Mouse (Mus musculus): ENCODE results near the gene Masp2. TPM values are rescaled to one million over a fixed set of nuclear protein-coding genes. Genes with fewer than 3 reads are reported as not detected.
A peak's percentile ranks its signal among the peaks of the same experiment; 100 is the strongest.

Masp2 gene
- polyA plus RNA-seq, 1 experiment from 2014 or later: 44.5 TPM

GRCm38 (mm10) chr4:148639455-148639854, 37.1 kb downstream of the Masp2 start:
- no peak for ATAC-seq (ENCODE audit: insufficient read depth)
- Histone ChIP-seq H3K9me3 (replicated peaks) (no peaks in the 10 kb centered on the region), H3K4me3 (replicated peaks) (no peak overlapping the region), H3K27ac (replicated peaks) (no peak overlapping the region), H3K9ac (no peak overlapping the region), H3K4me1 (replicated peaks) (peaks cover 10% of the 10 kb centered on the region; the same call in 1 of the 2 replicates), H3K27me3 (0 out of 2 replicates have a peak, but pooled peaks cover 3% of the 10 kb centered on the region), H3K36me3 (replicated peaks) (no peaks in the 10 kb centered on the region), H3K4me2 (no peak overlapping the region)
- WGBS (ENCODE audit: insufficient replicate concordance): 56% methylated on average over 2 of the region's 2 CpGs

- ATAC-seq (ENCODE audit: insufficient read depth): peak; percentile 33; the same call in 1 of the 2 replicates
- 72% methylated on average over 5 of the region's 5 CpGs for WGBS (ENCODE audit: insufficient replicate concordance)
- H3K9ac ChIP-seq: no peak overlapping the region
Measured at GRCm38 (mm10) chr4:148641121-148641520, 38.8 kb downstream of the Masp2 start.

GRCm38 (mm10) chr4:148643291-148644156, 41.2 kb downstream of the Masp2 start, which contains the start of gene Gm572:
Gene Gm572 (plus strand): TSS chr4:148643317.
- Histone ChIP-seq H3K27me3 (peaks cover 3% of the 10 kb centered on the region; the same call in 1 of the 2 replicates), H3K4me3 (replicated peaks) (peak within 1 kb of the TSS; percentile 22; the same call in 1 of the 2 replicates), H3K9me3 (replicated peaks) (no peaks in the 10 kb centered on the region), H3K36me3 (replicated peaks) (no peaks in the 10 kb centered on the region), H3K27ac (replicated peaks) (no peak within 1 kb of the TSS), H3K4me1 (replicated peaks) (peaks cover 10% of the 10 kb centered on the region; the same call in 1 of the 2 replicates), H3K9ac (no peak within 1 kb of the TSS), H3K4me2 (peak within 1 kb of the TSS; percentile 54)
- 32% methylated on average over 15 of the region's 15 CpGs for WGBS (ENCODE audit: insufficient replicate concordance)
- ATAC-seq (ENCODE audit: insufficient read depth): no peak

More at GRCm38 (mm10) chr4:148641121-148641520, 38.8 kb downstream of the Masp2 start:
- Histone ChIP-seq H3K27ac (replicated peaks) (no peak overlapping the region), H3K36me3 (replicated peaks) (no peaks in the 10 kb centered on the region), H3K4me1 (replicated peaks) (peaks cover 10% of the 10 kb centered on the region; the same call in 1 of the 2 replicates), H3K27me3 (0 out of 2 replicates have a peak, but pooled peaks cover 3% of the 10 kb centered on the region), H3K4me2 (no peak overlapping the region), H3K9me3 (replicated peaks) (no peaks in the 10 kb centered on the region), H3K4me3 (replicated peaks) (no peak overlapping the region)

DNA sequence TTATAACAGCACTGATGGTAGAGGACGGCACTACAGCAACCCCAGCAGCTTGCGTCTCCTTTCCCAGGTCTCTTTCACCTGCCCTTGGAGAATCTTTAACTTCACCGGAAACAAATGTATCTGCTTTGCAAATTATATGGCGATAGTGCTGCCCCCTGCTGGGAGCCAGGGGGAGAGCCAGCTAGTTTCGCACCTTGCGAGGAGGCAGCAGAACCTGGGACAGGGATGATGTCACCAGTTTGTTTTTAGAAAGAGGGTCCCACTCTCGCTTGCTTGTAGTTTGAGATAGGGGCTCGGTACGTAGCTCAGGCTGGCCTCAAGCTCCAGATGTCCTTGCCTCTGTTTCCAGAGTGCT, 41.8 kb downstream of the Masp2 start:
- Histone ChIP-seq H3K9me3 (replicated peaks) (no peaks in the 10 kb centered on the region), H3K9ac (no peak overlapping the region), H3K4me3 (replicated peaks) (peak overlapping the region; percentile 22; the same call in 1 of the 2 replicates), H3K27ac (replicated peaks) (no peak overlapping the region), H3K36me3 (replicated peaks) (no peaks in the 10 kb centered on the region), H3K27me3 (peaks cover 3% of the 10 kb centered on the region; the same call in 1 of the 2 replicates), H3K4me2 (peak overlapping the region; percentile 54), H3K4me1 (replicated peaks) (peaks cover 10% of the 10 kb centered on the region; the same call in 1 of the 2 replicates)
- 2% methylated on average over 9 of the region's 9 CpGs for WGBS (ENCODE audit: insufficient replicate concordance)
- ATAC-seq (ENCODE audit: insufficient read depth): no peak

DNA sequence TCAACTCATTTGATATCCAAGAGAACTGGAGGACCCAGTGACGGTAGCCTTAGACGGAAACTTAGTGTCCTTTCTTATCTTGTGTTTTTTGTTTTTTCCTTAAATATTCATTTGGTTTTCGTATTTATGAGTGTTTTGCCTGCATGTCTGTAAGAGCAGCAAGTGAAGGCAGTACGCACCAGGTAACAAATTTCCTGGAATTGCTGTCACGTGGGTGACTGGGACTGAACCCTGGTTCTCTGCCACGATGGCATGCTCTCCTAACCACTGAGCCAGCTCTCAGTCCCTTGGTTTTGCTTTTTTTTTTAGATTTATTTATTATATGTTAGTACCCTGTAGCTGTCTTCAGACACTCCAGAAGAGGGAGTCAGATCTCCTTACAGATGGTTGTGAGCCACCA, 42.6 kb downstream of the Masp2 start:
- ATAC-seq (ENCODE audit: insufficient read depth): no peak
- no peak overlapping the region for H3K4me3 ChIP-seq (replicated peaks)
- H3K27ac ChIP-seq (replicated peaks): no peak overlapping the region
- peaks cover 10% of the 10 kb centered on the region; the same call in 1 of the 2 replicates for H3K4me1 ChIP-seq (replicated peaks)
- H3K27me3 ChIP-seq: peaks cover 3% of the 10 kb centered on the region; the same call in 1 of the 2 replicates
- 64% methylated on average over 6 of the region's 6 CpGs for WGBS (ENCODE audit: insufficient replicate concordance)
- H3K4me2 ChIP-seq: no peak overlapping the region
- H3K36me3 ChIP-seq (replicated peaks): no peaks in the 10 kb centered on the region
- H3K9ac ChIP-seq: no peak overlapping the region
- H3K9me3 ChIP-seq (replicated peaks): no peaks in the 10 kb centered on the region

DNA sequence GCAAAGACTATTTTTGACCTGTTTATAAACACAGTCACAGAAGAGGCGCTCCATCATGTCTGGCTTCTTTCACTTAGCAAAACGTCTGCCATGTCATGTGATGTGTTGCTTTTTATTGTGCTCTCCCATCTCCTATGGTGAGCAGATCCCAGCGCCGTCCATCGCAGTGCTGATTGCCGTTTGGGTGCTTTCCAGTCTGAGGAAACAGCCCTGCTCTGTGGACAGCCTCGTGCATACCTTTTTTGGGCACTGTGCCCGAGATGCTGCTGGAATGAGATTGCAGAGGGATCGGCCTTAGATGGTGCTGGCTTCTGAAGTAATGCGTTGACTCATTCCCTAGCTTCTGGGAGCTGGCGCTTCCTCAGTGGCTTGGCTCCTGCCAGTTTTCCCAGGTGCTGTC, 44.3 kb downstream of the Masp2 start:
- H3K4me1 ChIP-seq (replicated peaks): peaks cover 10% of the 10 kb centered on the region; the same call in 1 of the 2 replicates
- H3K4me3 ChIP-seq (replicated peaks): no peak overlapping the region
- H3K9me3 ChIP-seq (replicated peaks): no peaks in the 10 kb centered on the region
- no peaks in the 10 kb centered on the region for H3K36me3 ChIP-seq (replicated peaks)
- ATAC-seq (ENCODE audit: insufficient read depth): no peak
- H3K27ac ChIP-seq (replicated peaks): no peak overlapping the region
- WGBS (ENCODE audit: insufficient replicate concordance): 50% methylated on average over 11 of the region's 11 CpGs
- peaks cover 3% of the 10 kb centered on the region; the same call in 1 of the 2 replicates for H3K27me3 ChIP-seq
- no peak overlapping the region for H3K9ac ChIP-seq
- H3K4me2 ChIP-seq: no peak overlapping the region

GRCm38 (mm10) chr4:148649309-148649708, 47.0 kb downstream of the Masp2 start:
- Histone ChIP-seq H3K27ac (replicated peaks) (no peak overlapping the region), H3K27me3 (peaks cover 2% of the 10 kb centered on the region; the same call in 1 of the 2 replicates), H3K9me3 (replicated peaks) (no peaks in the 10 kb centered on the region), H3K4me3 (replicated peaks) (no peak overlapping the region), H3K9ac (no peak overlapping the region), H3K4me2 (no peak overlapping the region), H3K36me3 (replicated peaks) (no peaks in the 10 kb centered on the region), H3K4me1 (replicated peaks) (no peaks in the 10 kb centered on the region; the same call in 1 of the 2 replicates)
- 48% methylated on average over 3 of the region's 3 CpGs for WGBS (ENCODE audit: insufficient replicate concordance)
- ATAC-seq (ENCODE audit: insufficient read depth): no peak

- no peak overlapping the region for H3K9ac ChIP-seq
- no peak overlapping the region for H3K4me2 ChIP-seq
- ATAC-seq (ENCODE audit: insufficient read depth): no peak
- H3K27ac ChIP-seq (replicated peaks): no peak overlapping the region
- H3K4me1 ChIP-seq (replicated peaks): no peaks in the 10 kb centered on the region
- H3K9me3 ChIP-seq (replicated peaks): no peaks in the 10 kb centered on the region
- no peak overlapping the region for H3K4me3 ChIP-seq (replicated peaks)
- no peaks in the 10 kb centered on the region; the same call in 1 of the 2 replicates for H3K27me3 ChIP-seq
- 72% methylated on average over 9 of the region's 9 CpGs for WGBS (ENCODE audit: insufficient replicate concordance)
- no peaks in the 10 kb centered on the region for H3K36me3 ChIP-seq (replicated peaks)
Measured at GRCm38 (mm10) chr4:148651045-148651444, 48.7 kb downstream of the Masp2 start.

DNA sequence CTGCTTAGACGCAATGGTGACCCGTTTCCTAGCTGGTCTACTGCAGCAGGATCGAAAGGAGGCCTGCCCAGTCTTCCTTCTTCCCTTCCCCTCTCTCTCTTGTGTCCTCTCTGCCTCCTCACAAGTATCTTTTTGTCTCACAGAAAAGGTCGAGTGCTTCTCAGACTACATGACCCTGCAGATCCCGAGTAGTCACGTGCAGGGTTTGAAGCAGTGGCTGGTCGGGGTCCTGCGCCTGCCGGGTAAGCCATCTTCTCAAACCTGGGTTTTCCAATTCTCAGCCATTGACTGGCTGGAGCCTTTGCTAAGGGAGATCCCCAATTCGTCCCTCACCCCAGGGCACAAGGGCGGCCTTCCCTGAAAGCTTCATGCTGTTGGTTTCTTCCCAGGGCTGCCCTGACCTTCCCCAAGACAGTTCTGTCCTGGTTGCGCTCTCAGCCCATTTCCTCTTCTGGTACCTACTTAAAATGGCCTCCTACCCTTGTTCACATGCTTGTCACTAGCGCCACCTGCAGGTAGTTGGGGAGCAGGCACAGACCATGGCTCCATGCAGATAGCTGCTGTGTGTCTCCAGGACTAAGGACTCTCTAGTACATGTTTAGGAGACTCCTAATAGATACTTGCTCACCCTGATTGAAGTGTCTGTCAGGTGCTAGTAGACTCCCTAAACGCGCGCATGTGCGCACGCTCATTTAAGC, 52.5 kb downstream of the Masp2 start:
- 77% methylated on average over 18 of the region's 18 CpGs for WGBS (ENCODE audit: insufficient replicate concordance)
- ATAC-seq (ENCODE audit: insufficient read depth): no peak; the same call in 1 of the 2 replicates

DNA sequence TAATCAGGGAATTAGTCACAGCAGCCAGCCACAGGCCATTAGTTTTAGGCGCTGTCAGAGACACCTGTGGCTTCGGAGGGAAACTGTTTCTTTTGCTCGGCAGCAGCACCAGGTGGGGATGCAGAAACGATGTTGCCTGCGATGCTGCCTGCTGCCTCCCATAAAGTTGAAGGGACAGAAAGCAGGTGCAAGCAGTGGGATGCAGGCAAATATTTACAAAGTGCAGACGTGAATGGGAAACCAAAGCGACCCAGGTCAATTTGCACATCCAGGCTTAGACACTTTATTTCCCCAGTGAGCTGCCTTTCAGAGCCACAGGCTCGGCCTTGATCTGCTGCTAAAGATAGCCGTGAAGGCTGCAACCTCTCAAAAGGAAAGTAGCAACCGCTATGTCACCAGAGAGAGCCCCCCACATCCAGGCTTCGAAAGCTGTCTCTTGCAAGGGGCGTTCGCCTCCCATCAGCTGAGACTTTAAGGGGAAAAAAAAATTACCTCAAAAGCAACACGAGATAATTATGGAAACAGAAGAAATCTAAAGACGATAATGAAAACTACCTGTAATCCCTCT, 54.4 kb downstream of the Masp2 start:
- H3K4me3 ChIP-seq (replicated peaks): no peak overlapping the region
- H3K27ac ChIP-seq (replicated peaks): no peak overlapping the region
- WGBS (ENCODE audit: insufficient replicate concordance): 40% methylated on average over 15 of the region's 15 CpGs
- no peaks in the 10 kb centered on the region for H3K4me1 ChIP-seq (replicated peaks)
- no peak overlapping the region for H3K9ac ChIP-seq
- H3K36me3 ChIP-seq (replicated peaks): no peaks in the 10 kb centered on the region
- no peak overlapping the region for H3K4me2 ChIP-seq
- no peaks in the 10 kb centered on the region for H3K9me3 ChIP-seq (replicated peaks)
- H3K27me3 ChIP-seq: peaks cover 5% of the 10 kb centered on the region; the same call in 1 of the 2 replicates
- no peak for ATAC-seq (ENCODE audit: insufficient read depth)

More for the DNA sequence above, 52.5 kb downstream of the Masp2 start:
- H3K9me3 ChIP-seq (replicated peaks): no peaks in the 10 kb centered on the region
- H3K4me3 ChIP-seq (replicated peaks): no peak overlapping the region
- no peak overlapping the region for H3K27ac ChIP-seq (replicated peaks)
- peaks cover 5% of the 10 kb centered on the region; the same call in 1 of the 2 replicates for H3K27me3 ChIP-seq
- H3K4me1 ChIP-seq (replicated peaks): no peaks in the 10 kb centered on the region
- H3K9ac ChIP-seq: no peak overlapping the region
- H3K36me3 ChIP-seq (replicated peaks): no peaks in the 10 kb centered on the region
- H3K4me2 ChIP-seq: no peak overlapping the region

Data from liver, embryonic 15.5 days (tissue).